Mouse (Mus musculus) liver, embryonic 13.5 days (tissue): ENCODE data around the gene Col13a1. TPM values are rescaled to one million over a fixed set of nuclear protein-coding genes. Genes with fewer than 3 reads are reported as not detected.

Experiments
- ATAC-seq: fragments of 200-750 bp; cut with Nextera tagmentation; 2 replicates; pipeline ENCODE4 v1.8.0; 2017; ENCODE audit warnings: low read depth, mild to moderate bottlenecking, moderate number of reproducible peaks, moderate library complexity
- DNase-seq: peaks from one replicate; pipeline ENCODE4 v3.0.0; 2022
- H3K27ac ChIP-seq: fragments of 300-500 bp; sonication (generic); 2 replicates; pipeline ENCODE4 v1.5.1; 2015; ENCODE audit warnings: moderate library complexity, mild to moderate bottlenecking, inconsistent platforms
- H3K27me3 ChIP-seq: fragments of 300-500 bp; sonication (generic); 2 replicates; pipeline ENCODE4 v1.6.1; 2015; ENCODE audit warnings: mild to moderate bottlenecking, inconsistent platforms
- H3K36me3 ChIP-seq: fragments of 300-500 bp; sonication (generic); 2 replicates; pipeline ENCODE4 v1.6.1; 2015; ENCODE audit warnings: mild to moderate bottlenecking, inconsistent platforms
- H3K4me1 ChIP-seq: fragments of 300-500 bp; sonication (generic); replicated peaks from 2 replicates; pipeline ENCODE4 v1.6.1; 2015; ENCODE audit warnings: inconsistent platforms
- H3K4me2 ChIP-seq: fragments of 300-500 bp; sonication (generic); 2 replicates; pipeline ENCODE4 v1.6.1; 2015; ENCODE audit warnings: inconsistent platforms, mild to moderate bottlenecking, moderate library complexity
- H3K4me3 ChIP-seq: fragments of 300-500 bp; sonication (generic); replicated peaks from 2 replicates; pipeline ENCODE4 v1.5.1; 2015; ENCODE audit warnings: mild to moderate bottlenecking, inconsistent platforms
- H3K9ac ChIP-seq: fragments of 300-500 bp; sonication (generic); 2 replicates; pipeline ENCODE4 v1.6.1; 2015; ENCODE audit warnings: mild to moderate bottlenecking, inconsistent platforms
- H3K9me3 ChIP-seq: fragments of 300-500 bp; sonication (generic); replicated peaks from 2 replicates; pipeline ENCODE4 v1.6.1; 2016; ENCODE audit warnings: inconsistent platforms
- WGBS: fragments of 180-500 bp; shearing (Covaris S2); methylation state at CpG from one replicate; pipeline ENCODE4 v1.1.7; 2015; ENCODE audit not compliant: insufficient replicate concordance; 5-methylcytosine and 5-hydroxymethylcytosine counted together
- polyA plus RNA-seq: library from polyadenylated mRNA; unstranded; fragments of >200 nt; fragmentation: Nextera tagmentation; extraction: Ambion mirVana; gene quantifications from 2 replicates; pipeline ENCODE4 v1.2.1, GENCODE M21; 2015

Col13a1 gene
- polyA plus RNA-seq, 1 experiment from 2014 or later = 1.4 TPM

GRCm38 (mm10) chr10:61826753-61827435 is 152.0 kb downstream of the Col13a1 start:
- Histone ChIP-seq H3K4me3 (no peak overlapping the region), H3K9ac (no peak overlapping the region), H3K4me1 (no peaks in the 10 kb centered on the region), H3K9me3 (no peaks in the 10 kb centered on the region), H3K27me3 (no peaks in the 10 kb centered on the region), H3K4me2 (no peak overlapping the region), H3K36me3 (no peaks in the 10 kb centered on the region), H3K27ac (no peak overlapping the region)
- DNase-seq = no peak
- ATAC-seq = no peak
- WGBS = 52% methylated on average over 16 of the region's 16 CpGs

GRCm38 (mm10) chr10:61825979-61826752 is 152.7 kb downstream of the Col13a1 start:
- no peaks in the 10 kb centered on the region for H3K9me3 ChIP-seq

GRCm38 (mm10) chr10:61825536-61825935 is 153.4 kb downstream of the Col13a1 start:
- H3K4me1 ChIP-seq = no peaks in the 10 kb centered on the region
- 42% methylated on average over 5 of the region's 5 CpGs for whole genome bisulfite sequencing

More at GRCm38 (mm10) chr10:61825979-61826752, 152.7 kb downstream of the Col13a1 start:
- WGBS = 57% methylated on average over 13 of the region's 13 CpGs
- no peaks in the 10 kb centered on the region for H3K36me3 ChIP-seq
- DNase-seq (no peak), ATAC-seq (no peak)
- no peaks in the 10 kb centered on the region for H3K27me3 ChIP-seq
- no peak overlapping the region for H3K27ac ChIP-seq
- no peak overlapping the region for H3K9ac ChIP-seq
- no peaks in the 10 kb centered on the region for H3K4me1 ChIP-seq
- H3K4me2 ChIP-seq = no peak overlapping the region
- H3K4me3 ChIP-seq = no peak overlapping the region

GRCm38 (mm10) chr10:61823731-61824115 is 155.2 kb downstream of the Col13a1 start:
- no peak overlapping the region for H3K27ac ChIP-seq
- no peak for DNase-seq
- ATAC-seq = no peak
- no peak overlapping the region for H3K9ac ChIP-seq
- WGBS = 62% methylated on average over 4 of the region's 4 CpGs
- H3K4me2 ChIP-seq = no peak overlapping the region
- no peaks in the 10 kb centered on the region for H3K27me3 ChIP-seq
- H3K4me3 ChIP-seq = no peak overlapping the region
- H3K36me3 ChIP-seq = no peaks in the 10 kb centered on the region
- H3K4me1 ChIP-seq = no peaks in the 10 kb centered on the region
- H3K9me3 ChIP-seq = no peaks in the 10 kb centered on the region

More at GRCm38 (mm10) chr10:61825536-61825935, 153.4 kb downstream of the Col13a1 start:
- Histone ChIP-seq H3K9ac (no peak overlapping the region), H3K27me3 (no peaks in the 10 kb centered on the region), H3K36me3 (no peaks in the 10 kb centered on the region), H3K4me3 (no peak overlapping the region), H3K4me2 (no peak overlapping the region), H3K9me3 (no peaks in the 10 kb centered on the region), H3K27ac (no peak overlapping the region)
- ATAC-seq = no peak
- no peak for DNase-seq

GRCm38 (mm10) chr10:61822968-61823730 is 155.8 kb downstream of the Col13a1 start:
- no peaks in the 10 kb centered on the region for H3K9me3 ChIP-seq
- ATAC-seq (no peak), DNase-seq (no peak)
- 48% methylated on average over 7 of the region's 7 CpGs for WGBS
- no peak overlapping the region for H3K9ac ChIP-seq
- no peak overlapping the region for H3K4me3 ChIP-seq
- H3K27me3 ChIP-seq = no peaks in the 10 kb centered on the region
- no peak overlapping the region for H3K27ac ChIP-seq
- no peak overlapping the region for H3K4me2 ChIP-seq
- H3K4me1 ChIP-seq = no peaks in the 10 kb centered on the region
- H3K36me3 ChIP-seq = no peaks in the 10 kb centered on the region

- Histone ChIP-seq H3K27ac (no peak overlapping the region), H3K27me3 (no peaks in the 10 kb centered on the region), H3K4me3 (no peak overlapping the region), H3K4me2 (no peak overlapping the region), H3K4me1 (no peaks in the 10 kb centered on the region), H3K9ac (no peak overlapping the region), H3K36me3 (no peaks in the 10 kb centered on the region), H3K9me3 (no peaks in the 10 kb centered on the region)
- DNase-seq (no peak), ATAC-seq (no peak)
- 40% methylated on average over 9 of the region's 9 CpGs for WGBS
Measured at GRCm38 (mm10) chr10:61820050-61820449, 158.9 kb downstream of the Col13a1 start.

- no peak overlapping the region for H3K4me2 ChIP-seq
- no peaks in the 10 kb centered on the region for H3K9me3 ChIP-seq
- H3K27me3 ChIP-seq = no peaks in the 10 kb centered on the region
- no peak overlapping the region for H3K27ac ChIP-seq
- H3K4me1 ChIP-seq = no peaks in the 10 kb centered on the region
- no peak overlapping the region for H3K9ac ChIP-seq
- no peak overlapping the region for H3K4me3 ChIP-seq
- no peaks in the 10 kb centered on the region for H3K36me3 ChIP-seq
- DNase-seq = no peak
- no peak for ATAC-seq
- WGBS = 54% methylated on average over 5 of the region's 5 CpGs
Measured at GRCm38 (mm10) chr10:61811987-61812386, 166.9 kb downstream of the Col13a1 start.

GRCm38 (mm10) chr10:61798133-61798576 is 180.8 kb downstream of the Col13a1 start:
- 70% methylated on average over 15 of the region's 15 CpGs for WGBS
- no peak overlapping the region for H3K27ac ChIP-seq

GRCm38 (mm10) chr10:61795458-61795857 is 183.4 kb downstream of the Col13a1 start:
- Histone ChIP-seq H3K9me3 (no peaks in the 10 kb centered on the region), H3K4me2 (no peak overlapping the region), H3K36me3 (no peaks in the 10 kb centered on the region), H3K4me1 (no peaks in the 10 kb centered on the region), H3K27me3 (no peaks in the 10 kb centered on the region), H3K9ac (no peak overlapping the region), H3K4me3 (no peak overlapping the region), H3K27ac (no peak overlapping the region)
- DNase-seq = no peak
- no peak for ATAC-seq
- 48% methylated on average over 8 of the region's 8 CpGs for WGBS

More at GRCm38 (mm10) chr10:61798133-61798576, 180.8 kb downstream of the Col13a1 start:
- H3K27me3 ChIP-seq = no peaks in the 10 kb centered on the region
- no peaks in the 10 kb centered on the region for H3K36me3 ChIP-seq
- DNase-seq (no peak), ATAC-seq (no peak)
- H3K4me1 ChIP-seq = no peaks in the 10 kb centered on the region
- H3K4me3 ChIP-seq = no peak overlapping the region
- H3K9ac ChIP-seq = no peak overlapping the region
- no peaks in the 10 kb centered on the region for H3K9me3 ChIP-seq
- no peak overlapping the region for H3K4me2 ChIP-seq

- Histone ChIP-seq H3K9ac (no peak overlapping the region), H3K4me1 (no peaks in the 10 kb centered on the region), H3K9me3 (no peaks in the 10 kb centered on the region), H3K4me3 (no peak overlapping the region), H3K27ac (no peak overlapping the region), H3K36me3 (no peaks in the 10 kb centered on the region), H3K27me3 (no peaks in the 10 kb centered on the region), H3K4me2 (no peak overlapping the region)
- 37% methylated on average over 10 of the region's 10 CpGs for WGBS
- ATAC-seq (no peak), DNase-seq (no peak)
Measured at GRCm38 (mm10) chr10:61794971-61795370, 183.9 kb downstream of the Col13a1 start.

GRCm38 (mm10) chr10:61793015-61793414 is 185.9 kb downstream of the Col13a1 start:
- Histone ChIP-seq H3K9me3 (no peaks in the 10 kb centered on the region), H3K27me3 (no peaks in the 10 kb centered on the region), H3K4me2 (no peak overlapping the region), H3K4me1 (0 out of 2 replicates have a peak, but pooled peaks cover under 1% of the 10 kb centered on the region), H3K27ac (no peak overlapping the region), H3K36me3 (no peaks in the 10 kb centered on the region), H3K4me3 (no peak overlapping the region), H3K9ac (no peak overlapping the region)
- 46% methylated on average over 8 of the region's 8 CpGs for WGBS
- DNase-seq = no peak
- ATAC-seq = no peak
